Mouse (Mus musculus) C2C12 (cell line): ENCODE measurements at regions not wholly inside any gene's neighbourhood (a gene's known extent, or its start where the extent isn't known, plus 50 kb on each side); places are given as distances from the start of the nearest gene placed in this dataset.

Experiments used
- CEBPB ChIP-seq: IDR thresholded peaks from one replicate; pipeline ENCODE4 v1.6.1; 2011; ENCODE audit warnings: low read depth, mild to moderate bottlenecking, control low read depth, moderate library complexity
- CTCF ChIP-seq: IDR thresholded peaks from one replicate; pipeline ENCODE4 v1.5.1; 2011; ENCODE audit not compliant: control insufficient read depth, insufficient read depth, insufficient read length
- MYOG ChIP-seq: IDR thresholded peaks from one replicate; pipeline ENCODE4 v1.6.1; 2011; ENCODE audit not compliant: control insufficient read depth, insufficient read length; ENCODE audit errors: extremely low read depth
- USF1 ChIP-seq: IDR thresholded peaks from one replicate; pipeline ENCODE4 v1.6.1; 2011; ENCODE audit warnings: low read depth, mild to moderate bottlenecking, control low read depth, moderate library complexity

GRCm38 (mm10) chr3:103480676-103481075 is 94.4 kb upstream of the Syt6 start:
- TF ChIP-seq CTCF (no peak), CEBPB (no peak), USF1 (no peak), MYOG (no peak)
